Mouse (Mus musculus): ENCODE measurements at regions not wholly inside any gene's neighbourhood (a gene's known extent, or its start where the extent isn't known, plus 50 kb on each side); places are given as distances from the start of the nearest gene placed in this dataset.
"Not testable (repeated sequence)": the region's sequence is repeated elsewhere in the genome, so short reads cannot be mapped to it uniquely, and the experiment has no call there.

DNA sequence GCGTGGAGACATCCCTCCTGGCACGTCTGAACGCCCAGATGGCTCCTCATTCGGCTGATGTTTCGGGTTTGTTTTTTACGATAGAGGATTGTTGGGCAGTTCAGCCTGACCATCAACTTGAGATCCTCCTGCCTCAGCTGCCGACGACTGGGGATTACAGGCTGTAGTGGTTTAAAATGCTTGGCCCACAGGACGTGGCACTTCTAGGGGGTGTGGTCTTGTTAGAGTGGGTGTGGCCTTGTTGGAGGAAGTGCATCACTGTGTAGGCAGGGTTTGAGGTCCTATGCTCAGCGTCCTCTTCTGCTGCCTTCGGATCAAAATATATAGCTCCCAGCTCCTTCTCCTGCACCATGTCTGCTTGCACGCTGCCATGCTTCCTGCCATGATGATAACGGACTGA, 177.1 kb downstream of the Katnal1 start:
- Histone ChIP-seq H3K9ac (no peak overlapping the region), H3K4me1 (no peaks in the 10 kb centered on the region), H3K4me2 (no peak overlapping the region), H3K27ac (no peak overlapping the region), H3K27me3 (no peaks in the 10 kb centered on the region), H3K4me3 (replicated peaks) (no peak overlapping the region), H3K36me3 (replicated peaks) (no peaks in the 10 kb centered on the region), H3K9me3 (0 out of 2 replicates have a peak, but pooled peaks cover 3% of the 10 kb centered on the region)
- WGBS, result 94% methylated on average over 13 of the region's 13 CpGs
- no peak for ATAC-seq (ENCODE audit: low FRiP score)

DNA sequence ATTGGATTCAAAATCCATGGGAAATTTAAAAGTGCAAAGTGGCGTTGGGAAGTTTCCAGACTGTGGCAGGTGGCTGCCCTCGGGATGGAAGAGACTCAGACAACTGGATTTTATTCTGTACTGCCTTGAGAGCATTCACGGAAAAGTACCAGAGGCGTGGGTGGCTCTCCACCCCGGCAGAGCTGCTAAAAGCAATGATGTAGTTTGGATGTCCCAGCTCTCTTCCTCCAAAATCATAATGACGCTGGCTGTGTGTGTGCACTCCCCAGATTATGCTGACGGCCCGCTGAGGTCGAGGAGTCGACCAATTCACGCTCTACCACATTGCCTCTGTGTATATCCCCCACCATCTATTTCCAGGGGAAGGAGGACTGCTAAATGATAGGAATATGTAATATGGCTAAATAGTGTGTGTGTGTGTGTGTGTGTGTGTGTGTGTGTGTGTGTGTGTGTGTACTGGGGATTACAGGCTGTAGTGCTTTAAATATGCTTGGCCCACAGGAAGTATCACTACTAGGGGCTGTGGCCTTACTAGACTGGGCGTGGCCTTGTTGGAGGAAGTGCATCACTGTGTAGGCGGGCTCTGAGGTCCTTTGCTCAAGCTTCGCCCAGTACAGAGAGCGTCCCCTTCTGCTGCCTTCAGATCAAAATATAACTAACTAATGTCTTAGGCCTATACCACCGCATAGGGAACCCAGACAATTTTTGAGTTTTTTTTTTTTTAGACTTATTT, 179.0 kb downstream of the Katnal1 start:
- no peak for ATAC-seq (ENCODE audit: low FRiP score)
- no peak overlapping the region for H3K27ac ChIP-seq
- no peaks in the 10 kb centered on the region for H3K4me1 ChIP-seq
- no peak overlapping the region for H3K9ac ChIP-seq
- no peak overlapping the region for H3K4me2 ChIP-seq
- H3K4me3 ChIP-seq (replicated peaks), result no peak overlapping the region
- no peaks in the 10 kb centered on the region for H3K9me3 ChIP-seq
- 92% methylated on average over 16 of the region's 16 CpGs for WGBS
- no peaks in the 10 kb centered on the region for H3K27me3 ChIP-seq
- H3K36me3 ChIP-seq (replicated peaks), result no peaks in the 10 kb centered on the region

DNA sequence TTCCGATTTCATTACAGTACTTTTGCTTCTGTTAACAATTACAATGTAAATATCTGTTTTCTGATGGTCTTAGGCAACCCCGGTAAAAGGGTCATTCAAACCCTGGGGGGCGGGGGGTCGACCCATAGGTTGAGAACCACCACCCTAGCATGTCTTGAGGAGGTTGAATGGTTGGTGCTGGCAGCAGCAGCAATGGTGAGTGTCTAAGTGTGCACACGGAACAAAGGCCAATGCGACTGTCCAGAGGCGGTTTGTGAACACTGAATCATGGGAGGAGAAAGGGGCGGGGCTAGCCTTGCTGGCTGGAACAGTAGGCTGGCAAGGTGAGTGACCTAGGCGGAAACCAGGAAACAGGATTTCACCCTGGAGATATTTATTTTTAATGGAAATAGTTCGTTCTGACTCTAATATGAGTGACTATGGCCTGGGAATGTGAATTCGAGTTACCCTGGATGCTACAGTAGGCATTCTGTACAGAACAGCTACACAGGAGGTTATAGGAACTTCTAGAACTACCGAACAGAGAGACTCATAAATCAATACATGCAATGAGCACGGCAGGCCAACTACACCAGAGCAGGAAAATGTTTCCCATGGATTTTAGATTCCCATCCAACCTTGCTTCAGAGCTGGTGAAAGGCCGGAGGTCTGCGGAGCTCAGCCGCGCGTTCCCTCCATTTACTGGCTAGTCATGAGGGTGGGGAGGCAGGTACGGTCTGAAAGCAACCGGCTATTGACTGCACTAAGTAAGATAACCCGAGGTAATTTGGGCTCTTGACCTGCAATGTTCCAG, 181.0 kb downstream of the Katnal1 start:
- no peaks in the 10 kb centered on the region for H3K36me3 ChIP-seq (replicated peaks)
- no peak overlapping the region for H3K4me3 ChIP-seq (replicated peaks)
- no peak overlapping the region for H3K27ac ChIP-seq
- H3K4me2 ChIP-seq, result no peak overlapping the region
- no peaks in the 10 kb centered on the region for H3K4me1 ChIP-seq
- H3K9ac ChIP-seq, result no peak overlapping the region
- H3K27me3 ChIP-seq, result no peaks in the 10 kb centered on the region
- ATAC-seq (ENCODE audit: low FRiP score), result no peak
- 90% methylated on average over 21 of the region's 21 CpGs for WGBS
- H3K9me3 ChIP-seq, result no peaks in the 10 kb centered on the region

DNA sequence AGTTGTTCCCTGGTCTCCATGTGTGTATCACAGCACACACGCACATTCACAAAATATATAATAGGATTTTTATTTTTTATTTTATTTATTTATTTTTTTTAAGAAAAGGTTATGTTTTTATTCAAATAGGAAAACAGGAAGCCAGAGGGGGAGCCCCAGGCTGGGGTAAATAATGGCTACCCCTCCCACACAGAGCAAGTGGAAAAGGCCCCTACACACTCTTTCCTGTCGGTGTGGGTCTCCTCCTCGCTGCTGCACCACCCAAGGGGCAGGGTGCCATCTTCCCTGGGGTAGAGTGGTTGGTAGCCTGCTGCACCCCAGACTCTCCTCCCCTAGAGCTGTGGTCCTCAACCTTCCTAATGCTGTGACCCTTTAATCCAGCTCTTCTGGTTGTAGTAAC, 181.6 kb downstream of the Katnal1 start:
- no peak for ATAC-seq (ENCODE audit: low FRiP score)
- WGBS, result 92% methylated on average over 3 of the region's 3 CpGs

DNA sequence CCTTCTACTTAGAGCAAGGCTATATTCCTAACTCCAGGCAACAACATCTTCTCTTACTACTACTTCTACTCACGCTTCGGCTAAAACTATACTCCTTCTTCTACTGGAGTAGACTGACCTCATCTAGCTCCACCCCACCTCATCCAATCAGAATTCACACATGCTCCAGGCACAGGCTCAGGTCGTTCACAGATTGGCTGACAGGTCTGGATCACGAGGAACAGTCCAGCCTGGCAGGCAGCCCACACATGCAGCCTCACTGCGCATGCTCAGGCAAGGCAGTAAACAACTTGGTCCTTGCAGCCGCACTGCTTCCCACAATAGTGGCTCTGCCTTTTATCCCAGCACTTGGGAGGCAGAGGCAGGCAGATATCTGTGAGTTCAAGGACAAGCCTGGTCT, 182.4 kb downstream of the Katnal1 start:
- H3K9me3 ChIP-seq; H3K27me3 ChIP-seq; H3K9ac ChIP-seq; H3K36me3 ChIP-seq (replicated peaks); H3K4me2 ChIP-seq; ATAC-seq (ENCODE audit: low FRiP score); H3K4me3 ChIP-seq (replicated peaks); H3K27ac ChIP-seq; H3K4me1 ChIP-seq: not testable (repeated sequence)
- WGBS, result 81% methylated on average over 6 of the region's 6 CpGs

More for the DNA sequence above, 181.6 kb downstream of the Katnal1 start:
- Histone ChIP-seq H3K9ac (no peak overlapping the region), H3K9me3 (no peaks in the 10 kb centered on the region), H3K4me1 (no peaks in the 10 kb centered on the region), H3K4me3 (replicated peaks) (no peak overlapping the region), H3K4me2 (no peak overlapping the region), H3K27me3 (no peaks in the 10 kb centered on the region), H3K36me3 (replicated peaks) (no peaks in the 10 kb centered on the region), H3K27ac (no peak overlapping the region)

DNA sequence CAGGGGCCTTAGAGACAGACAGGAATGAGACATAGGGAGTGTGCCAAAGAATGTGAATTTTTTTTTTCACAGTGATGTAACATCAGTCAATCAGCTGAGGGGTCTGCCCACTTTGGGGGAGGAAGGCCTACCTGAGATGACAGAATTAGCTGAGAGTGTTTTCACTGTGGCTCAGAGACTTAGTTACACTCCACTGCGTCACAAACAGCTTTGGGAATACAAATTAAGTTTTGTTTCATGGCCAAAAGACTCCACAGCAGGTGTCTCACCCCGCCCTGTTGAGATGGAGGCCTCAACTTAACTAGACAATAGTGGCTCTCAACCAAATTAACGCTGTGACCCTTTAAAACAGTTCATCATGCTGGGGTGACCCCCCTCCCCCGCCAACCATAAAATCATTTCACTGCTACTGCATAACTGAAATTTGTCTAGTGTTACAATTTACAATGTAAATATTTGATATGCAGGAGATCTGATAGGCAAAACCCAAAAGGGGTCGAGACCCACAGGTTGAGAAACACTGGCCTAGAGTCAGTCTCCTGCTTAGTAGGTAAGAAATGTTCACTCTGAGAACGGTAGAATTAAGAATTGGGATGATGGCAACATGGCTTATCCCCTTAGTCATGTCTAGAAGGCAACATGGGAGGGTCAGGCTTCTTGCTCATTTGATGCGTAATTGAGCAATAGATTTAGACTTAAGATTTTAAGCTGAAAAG, 184.3 kb downstream of the Katnal1 start:
- WGBS, result 63% methylated on average over 7 of the region's 7 CpGs
- no peak overlapping the region for H3K4me2 ChIP-seq
- H3K4me1 ChIP-seq, result no peaks in the 10 kb centered on the region
- no peaks in the 10 kb centered on the region for H3K27me3 ChIP-seq
- H3K36me3 ChIP-seq (replicated peaks), result no peaks in the 10 kb centered on the region
- H3K9me3 ChIP-seq, result 0 out of 2 replicates have a peak, but pooled peaks cover 3% of the 10 kb centered on the region
- H3K27ac ChIP-seq, result no peak overlapping the region
- no peak overlapping the region for H3K9ac ChIP-seq
- H3K4me3 ChIP-seq (replicated peaks), result no peak overlapping the region
- no peak for ATAC-seq (ENCODE audit: low FRiP score)

DNA sequence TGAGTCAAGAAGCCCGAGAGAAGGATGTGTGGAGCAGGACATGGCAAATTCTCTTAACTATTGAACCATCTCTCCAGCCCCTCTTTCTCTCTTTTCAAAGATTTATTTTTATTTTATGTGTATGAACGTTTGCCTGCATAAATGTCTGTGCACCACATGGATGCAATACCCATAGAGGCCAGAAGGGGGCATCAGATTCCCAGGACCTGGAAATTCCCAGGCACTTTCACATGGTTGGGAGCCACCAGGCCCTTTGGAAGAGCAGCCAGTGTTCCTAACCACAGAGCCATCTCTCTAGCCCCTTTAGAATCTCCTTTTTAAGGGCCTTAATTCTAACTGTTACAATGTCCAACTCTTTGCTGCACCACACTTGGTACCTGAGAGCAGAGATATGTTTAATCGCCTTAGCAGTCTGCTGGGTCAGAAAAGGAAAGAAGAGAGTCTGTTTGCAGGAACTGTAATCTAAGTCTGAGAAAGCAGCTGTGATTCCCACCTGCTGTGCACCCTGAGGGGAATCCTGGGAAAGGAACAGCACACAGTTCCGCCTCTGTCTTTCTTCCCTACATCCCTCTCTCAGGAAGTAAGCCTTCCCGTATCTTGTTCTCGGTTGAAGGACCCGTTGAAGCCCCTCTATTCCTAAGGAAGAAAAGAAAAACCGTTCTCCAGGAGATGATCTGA, 186.8 kb downstream of the Katnal1 start:
- Histone ChIP-seq H3K4me3 (replicated peaks) (no peak overlapping the region), H3K4me1 (no peaks in the 10 kb centered on the region), H3K9ac (no peak overlapping the region), H3K27me3 (no peaks in the 10 kb centered on the region), H3K4me2 (no peak overlapping the region), H3K9me3 (0 out of 2 replicates have a peak, but pooled peaks cover 3% of the 10 kb centered on the region), H3K36me3 (replicated peaks) (no peaks in the 10 kb centered on the region), H3K27ac (no peak overlapping the region)
- no peak for ATAC-seq (ENCODE audit: low FRiP score)
- 90% methylated on average over 8 of the region's 8 CpGs for WGBS

DNA sequence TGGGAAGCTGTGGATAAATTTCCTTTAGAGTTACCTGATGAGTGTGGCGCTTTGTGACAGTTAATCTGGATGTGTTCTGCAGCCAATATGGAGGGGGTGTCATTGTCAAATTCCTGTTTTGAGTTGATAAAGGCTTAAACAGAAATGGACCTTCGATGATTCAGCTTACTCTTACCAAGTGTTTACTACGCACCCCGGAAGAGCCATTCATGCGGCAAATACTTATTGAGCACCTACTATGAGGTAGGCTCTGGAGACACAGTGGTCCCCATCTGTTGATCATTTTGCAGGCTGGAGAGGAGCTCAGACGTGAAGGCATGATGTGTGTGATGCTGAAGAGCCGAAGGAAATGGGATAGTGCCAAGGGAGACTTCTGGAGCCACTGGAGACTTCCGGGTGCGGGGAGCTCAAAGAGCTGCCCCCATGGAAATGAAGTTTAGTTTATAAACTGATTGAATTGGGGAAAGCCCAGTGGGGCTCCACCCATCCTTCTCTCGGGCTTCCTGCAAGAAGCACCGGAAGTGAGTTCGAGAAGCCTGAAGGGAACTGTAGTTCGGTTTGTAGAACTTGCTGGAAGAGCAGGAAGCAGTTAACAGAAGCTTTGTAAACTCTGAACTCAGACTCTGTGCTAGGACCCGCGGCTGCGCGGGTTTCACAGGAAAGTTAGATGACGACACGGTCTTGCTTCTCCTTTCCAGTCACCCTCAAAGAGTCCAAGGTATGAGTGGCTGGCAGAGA, 187.7 kb downstream of the Katnal1 start:
- H3K9ac ChIP-seq, result no peak overlapping the region
- H3K4me3 ChIP-seq (replicated peaks), result no peak overlapping the region
- ATAC-seq (ENCODE audit: low FRiP score), result no peak
- H3K27ac ChIP-seq, result no peak overlapping the region
- WGBS, result 90% methylated on average over 19 of the region's 19 CpGs
- H3K4me1 ChIP-seq, result no peaks in the 10 kb centered on the region
- no peaks in the 10 kb centered on the region for H3K27me3 ChIP-seq
- no peaks in the 10 kb centered on the region for H3K36me3 ChIP-seq (replicated peaks)
- H3K4me2 ChIP-seq, result no peak overlapping the region
- H3K9me3 ChIP-seq, result 0 out of 2 replicates have a peak, but pooled peaks cover 3% of the 10 kb centered on the region

DNA sequence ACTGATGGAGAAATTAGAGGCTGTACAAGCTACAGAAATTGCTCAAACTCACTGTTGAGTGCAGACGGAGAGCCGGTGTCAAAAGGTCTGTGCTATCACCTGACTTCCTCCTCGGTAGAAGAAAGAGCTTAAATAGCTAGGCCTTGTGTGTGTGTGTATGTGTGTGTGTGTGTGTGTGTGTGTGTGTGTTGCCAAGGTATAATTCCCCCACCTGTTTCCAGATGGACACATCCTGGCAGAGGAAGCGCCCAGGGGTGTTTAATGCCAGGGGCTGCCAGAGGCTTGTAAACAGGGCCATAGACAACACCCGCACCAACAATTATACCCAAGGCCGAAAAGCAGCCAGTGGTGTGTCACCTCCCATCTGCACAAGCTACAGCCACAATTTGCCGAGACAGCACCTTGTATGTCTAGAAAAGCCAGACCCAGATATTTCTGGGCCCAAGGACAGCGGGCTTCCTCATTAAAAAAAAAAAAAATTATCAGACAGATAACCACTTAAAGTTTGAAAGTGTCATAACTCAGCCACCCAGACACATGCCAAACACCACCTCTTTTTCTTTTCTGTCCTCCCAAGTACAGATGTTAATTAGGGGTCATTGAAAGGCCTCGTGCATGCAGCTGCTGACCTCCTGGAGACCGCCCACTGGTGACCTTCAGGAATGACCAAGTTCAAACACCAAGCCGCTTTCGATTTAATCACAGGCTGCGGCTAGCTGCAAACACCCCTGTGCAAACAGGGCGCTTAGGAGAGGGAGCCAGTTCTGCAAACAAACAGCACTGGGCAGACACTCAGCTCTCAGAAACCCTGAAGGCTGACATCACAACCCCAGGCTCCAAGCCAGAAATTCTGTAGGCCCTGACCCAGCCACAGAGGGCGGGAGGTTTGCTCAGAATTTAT, 188.0 kb upstream of the Ubl3 start:
- no peak for ATAC-seq (ENCODE audit: low FRiP score)
- Histone ChIP-seq H3K4me1 (no peaks in the 10 kb centered on the region), H3K27ac (no peak overlapping the region), H3K9me3 (0 out of 2 replicates have a peak, but pooled peaks cover 3% of the 10 kb centered on the region), H3K27me3 (no peaks in the 10 kb centered on the region), H3K4me3 (replicated peaks) (no peak overlapping the region), H3K36me3 (replicated peaks) (no peaks in the 10 kb centered on the region), H3K9ac (no peak overlapping the region), H3K4me2 (no peak overlapping the region)
- whole genome bisulfite sequencing, result 71% methylated on average over 15 of the region's 15 CpGs

DNA sequence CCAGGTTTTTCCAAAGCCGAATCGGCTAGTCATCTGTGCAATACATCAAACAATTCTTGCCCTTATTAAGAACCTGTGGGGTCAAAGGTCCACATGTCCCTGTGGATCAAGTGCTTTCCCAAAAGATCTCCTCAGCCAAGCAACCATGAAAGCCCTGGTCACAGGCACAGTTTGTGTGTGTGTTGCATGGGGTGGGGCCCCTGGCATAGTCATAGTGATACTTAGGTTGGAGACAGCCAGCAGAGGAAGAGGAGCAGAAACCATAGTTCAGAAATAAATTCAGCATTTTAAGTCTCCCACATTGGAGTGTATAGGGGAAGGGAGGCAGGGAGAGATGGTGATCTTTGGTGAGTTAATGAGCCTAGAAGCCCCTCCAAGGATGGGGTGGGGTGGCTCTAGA, 187.1 kb upstream of the Ubl3 start:
- no peak for ATAC-seq (ENCODE audit: low FRiP score)
- 96% methylated on average over 2 of the region's 2 CpGs for WGBS

DNA sequence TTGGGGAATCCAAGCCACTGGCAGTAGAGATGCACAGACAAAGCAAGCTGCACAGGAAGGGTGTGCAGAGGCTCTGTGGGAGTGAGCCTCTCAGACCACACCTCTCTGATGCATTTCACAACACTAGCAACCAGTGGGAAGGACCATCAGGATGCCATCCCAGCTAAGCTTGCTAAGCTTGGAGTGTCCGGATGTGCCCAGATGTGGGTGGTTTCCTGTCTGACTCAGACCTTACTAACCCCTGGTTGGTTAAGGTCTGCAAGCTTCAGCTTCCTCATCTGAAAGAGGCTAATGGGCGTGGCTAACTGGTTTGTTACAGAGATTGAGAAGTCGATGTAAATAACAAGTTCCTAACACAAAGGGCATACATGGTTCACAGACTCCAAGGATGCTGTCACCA, 186.6 kb upstream of the Ubl3 start:
- H3K9ac ChIP-seq, result no peak overlapping the region
- H3K36me3 ChIP-seq (replicated peaks), result no peaks in the 10 kb centered on the region
- H3K4me2 ChIP-seq, result no peak overlapping the region
- 67% methylated on average over 3 of the region's 3 CpGs for WGBS
- no peak overlapping the region for H3K4me3 ChIP-seq (replicated peaks)
- no peaks in the 10 kb centered on the region for H3K4me1 ChIP-seq
- no peak overlapping the region for H3K27ac ChIP-seq
- H3K27me3 ChIP-seq, result no peaks in the 10 kb centered on the region
- ATAC-seq (ENCODE audit: low FRiP score), result no peak
- 0 out of 2 replicates have a peak, but pooled peaks cover 3% of the 10 kb centered on the region for H3K9me3 ChIP-seq

More for the DNA sequence above, 187.1 kb upstream of the Ubl3 start:
- no peaks in the 10 kb centered on the region for H3K27me3 ChIP-seq
- 0 out of 2 replicates have a peak, but pooled peaks cover 3% of the 10 kb centered on the region for H3K9me3 ChIP-seq
- no peak overlapping the region for H3K4me2 ChIP-seq
- H3K36me3 ChIP-seq (replicated peaks), result no peaks in the 10 kb centered on the region
- no peak overlapping the region for H3K9ac ChIP-seq
- H3K27ac ChIP-seq, result no peak overlapping the region
- H3K4me3 ChIP-seq (replicated peaks), result no peak overlapping the region
- no peaks in the 10 kb centered on the region for H3K4me1 ChIP-seq

Data from forebrain, embryonic 12.5 days (tissue).